Mouse (Mus musculus): Measurements from ENCODE around the gene 1700024P04Rik. TPM values are rescaled to one million over a fixed set of nuclear protein-coding genes. Genes with fewer than 3 reads are reported as not detected.

Gene 1700024P04Rik
- polyA plus RNA-seq (2012; rRNA removed) (not detected in 2 replicates), polyA plus RNA-seq (2014; fragmentation: Nextera tagmentation; extraction: Ambion mirVana) (not detected in 2 replicates)

- Histone ChIP-seq H3K4me2 (ENCODE audit: low read depth) (no peak within 1 kb of the TSS), H3K9ac (replicated peaks) (no peak within 1 kb of the TSS), H3K36me3 (replicated peaks; ENCODE audit: control insufficient read depth, insufficient read depth, low read depth) (no peaks in the 10 kb centered on the region), H3K4me3 (ENCODE audit: insufficient read depth in 1 of 2, low read depth in 2 of 2, low read length in 2 of 2) (no peak within 1 kb of the TSS), H3K9me3 (ENCODE audit: control insufficient read depth, low read length) (no peaks in the 10 kb centered on the region), H3K27me3 (ENCODE audit: control insufficient read depth, insufficient read depth, low read length) (no peaks in the 10 kb centered on the region), H3K27ac (no peak within 1 kb of the TSS), H3K4me1 (replicated peaks; ENCODE audit: control insufficient read depth in 2 of 2, insufficient read depth in 2 of 2, low read length in 1 of 2) (no peaks in the 10 kb centered on the region)
- 55% methylated on average over 2 of the region's 2 CpGs for WGBS (ENCODE audit: insufficient replicate concordance)
- ATAC-seq (ENCODE audit: insufficient read depth): no peak
- TF ChIP-seq EP300 (IDR thresholded peaks at IDR 0.05; ENCODE audit: low read depth): no peak
- DNase-seq (ENCODE audit: low read depth in 3 of 3, low spot score in 3 of 3): no peak
Observed at GRCm38 (mm10) chr13:98984465-98984864, at the start of gene 1700024P04Rik. Gene 1700024P04Rik, minus strand, starts transcription at chr13:98984565.

- Histone ChIP-seq H3K27me3 (ENCODE audit: control insufficient read depth, insufficient read depth, low read length) (no peaks in the 10 kb centered on the region), H3K36me3 (replicated peaks; ENCODE audit: control insufficient read depth, insufficient read depth, low read depth) (no peaks in the 10 kb centered on the region), H3K4me2 (ENCODE audit: low read depth) (no peak overlapping the region), H3K9me3 (ENCODE audit: control insufficient read depth, low read length) (no peaks in the 10 kb centered on the region), H3K4me1 (replicated peaks; ENCODE audit: control insufficient read depth in 2 of 2, insufficient read depth in 2 of 2, low read length in 1 of 2) (peaks cover 0 to 6% of the 10 kb centered on the region in 2 experiments; a peak in 2 of 4 replicates), H3K27ac (no peak overlapping the region), H3K9ac (replicated peaks) (no peak overlapping the region), H3K4me3 (ENCODE audit: insufficient read depth in 1 of 2, low read depth in 2 of 2, low read length in 2 of 2) (no peak overlapping the region)
- TF ChIP-seq EP300 (IDR thresholded peaks at IDR 0.05; ENCODE audit: low read depth) (no peak), CTCF (IDR thresholded peaks at IDR 0.05; ENCODE audit: low read depth) (no peak)
- ATAC-seq (ENCODE audit: insufficient read depth) (no peak), DNase-seq (ENCODE audit: low read depth in 3 of 3, low spot score in 3 of 3) (no peak)
- WGBS (ENCODE audit: insufficient replicate concordance): 60% methylated on average over 11 of the region's 11 CpGs
Observed at GRCm38 (mm10) chr13:99031223-99032216, 47.2 kb upstream of the 1700024P04Rik start.

- Histone ChIP-seq H3K36me3 (replicated peaks; ENCODE audit: control insufficient read depth, insufficient read depth, low read depth) (no peaks in the 10 kb centered on the region), H3K27ac (no peak overlapping the region), H3K9me3 (ENCODE audit: control insufficient read depth, low read length) (no peaks in the 10 kb centered on the region), H3K4me3 (ENCODE audit: insufficient read depth in 1 of 2, low read depth in 2 of 2, low read length in 2 of 2) (no peak overlapping the region), H3K4me1 (replicated peaks; ENCODE audit: control insufficient read depth in 2 of 2, insufficient read depth in 2 of 2, low read length in 1 of 2) (peaks cover 0 to 6% of the 10 kb centered on the region in 2 experiments; a peak in 2 of 4 replicates), H3K4me2 (ENCODE audit: low read depth) (no peak overlapping the region), H3K27me3 (ENCODE audit: control insufficient read depth, insufficient read depth, low read length) (no peaks in the 10 kb centered on the region), H3K9ac (replicated peaks) (no peak overlapping the region)
- 64% methylated on average over 15 of the region's 15 CpGs for WGBS (ENCODE audit: insufficient replicate concordance)
- ATAC-seq (ENCODE audit: insufficient read depth) (no peak), DNase-seq (ENCODE audit: low read depth in 3 of 3, low spot score in 3 of 3) (no peak)
- no peak for TF ChIP-seq CTCF (IDR thresholded peaks at IDR 0.05; ENCODE audit: low read depth)
- no peak for TF ChIP-seq EP300 (IDR thresholded peaks at IDR 0.05; ENCODE audit: low read depth)
Observed at GRCm38 (mm10) chr13:99030579-99031200, 46.3 kb upstream of the 1700024P04Rik start.

GRCm38 (mm10) chr13:99025268-99025667 is 40.9 kb upstream of the 1700024P04Rik start:
- no peaks in the 10 kb centered on the region for H3K9me3 ChIP-seq (ENCODE audit: control insufficient read depth, low read length)
- no peaks in the 10 kb centered on the region for H3K36me3 ChIP-seq (replicated peaks; ENCODE audit: control insufficient read depth, insufficient read depth, low read depth)
- no peak for DNase-seq (ENCODE audit: low read depth in 3 of 3, low spot score in 3 of 3)
- no peaks in the 10 kb centered on the region; the same call in 1 of the 2 replicates for H3K27me3 ChIP-seq (ENCODE audit: control insufficient read depth, insufficient read depth, low read length)
- peaks cover 11 to 18% of the 10 kb centered on the region in 2 experiments for H3K4me1 ChIP-seq (replicated peaks; ENCODE audit: control insufficient read depth in 2 of 2, insufficient read depth in 2 of 2, low read length in 1 of 2)
- H3K4me3 ChIP-seq (ENCODE audit: insufficient read depth in 1 of 2, low read depth in 2 of 2, low read length in 2 of 2): no peak overlapping the region
- no peak overlapping the region for H3K9ac ChIP-seq (replicated peaks)
- H3K27ac ChIP-seq: no peak overlapping the region
- no peak overlapping the region for H3K4me2 ChIP-seq (ENCODE audit: low read depth)
- 82% methylated on average over 5 of the region's 5 CpGs for WGBS (ENCODE audit: insufficient replicate concordance)
- no peak for TF ChIP-seq EP300 (IDR thresholded peaks at IDR 0.05; ENCODE audit: low read depth)
- no peak for TF ChIP-seq CTCF (IDR thresholded peaks at IDR 0.05; ENCODE audit: low read depth)
- no peak for ATAC-seq (ENCODE audit: insufficient read depth)

GRCm38 (mm10) chr13:99022036-99022435 is 37.7 kb upstream of the 1700024P04Rik start:
- no peak overlapping the region for H3K27ac ChIP-seq
- no peak for TF ChIP-seq EP300 (IDR thresholded peaks at IDR 0.05; ENCODE audit: low read depth)
- H3K9me3 ChIP-seq (ENCODE audit: control insufficient read depth, low read length): no peaks in the 10 kb centered on the region
- no peak overlapping the region for H3K4me2 ChIP-seq (ENCODE audit: low read depth)
- no peak overlapping the region for H3K9ac ChIP-seq (replicated peaks)
- no peaks in the 10 kb centered on the region; the same call in 1 of the 2 replicates for H3K27me3 ChIP-seq (ENCODE audit: control insufficient read depth, insufficient read depth, low read length)
- ATAC-seq (ENCODE audit: insufficient read depth) (no peak), DNase-seq (ENCODE audit: low read depth in 3 of 3, low spot score in 3 of 3) (no peak)
- H3K36me3 ChIP-seq (replicated peaks; ENCODE audit: control insufficient read depth, insufficient read depth, low read depth): no peaks in the 10 kb centered on the region
- H3K4me3 ChIP-seq (ENCODE audit: insufficient read depth in 1 of 2, low read depth in 2 of 2, low read length in 2 of 2): no peak overlapping the region
- 75% methylated on average over 7 of the region's 7 CpGs for WGBS (ENCODE audit: insufficient replicate concordance)
- H3K4me1 ChIP-seq (replicated peaks; ENCODE audit: control insufficient read depth in 2 of 2, insufficient read depth in 2 of 2, low read length in 1 of 2): peaks cover 36 to 39% of the 10 kb centered on the region in 2 experiments
